Mouse (Mus musculus) cortical plate, adult 2 months (tissue): ENCODE data around the gene Olfr750.

ENCODE experiments used
- CTCF ChIP-seq: fragments of 200-500 bp; IDR thresholded peaks from 2 replicates; pipeline ENCODE4 v1.5.1; 2011; ENCODE audit warnings: mild to moderate bottlenecking, control low read depth, low read length; ENCODE audit not compliant: insufficient read depth; ENCODE audit errors: extremely low read depth
- POLR2A ChIP-seq: fragments of 200-500 bp; IDR thresholded peaks from 2 replicates; pipeline ENCODE4 v1.6.1; 2011; ENCODE audit warnings: mild to moderate bottlenecking, low read length, control low read depth; ENCODE audit not compliant: insufficient read depth; ENCODE audit errors: extremely low read depth

DNA sequence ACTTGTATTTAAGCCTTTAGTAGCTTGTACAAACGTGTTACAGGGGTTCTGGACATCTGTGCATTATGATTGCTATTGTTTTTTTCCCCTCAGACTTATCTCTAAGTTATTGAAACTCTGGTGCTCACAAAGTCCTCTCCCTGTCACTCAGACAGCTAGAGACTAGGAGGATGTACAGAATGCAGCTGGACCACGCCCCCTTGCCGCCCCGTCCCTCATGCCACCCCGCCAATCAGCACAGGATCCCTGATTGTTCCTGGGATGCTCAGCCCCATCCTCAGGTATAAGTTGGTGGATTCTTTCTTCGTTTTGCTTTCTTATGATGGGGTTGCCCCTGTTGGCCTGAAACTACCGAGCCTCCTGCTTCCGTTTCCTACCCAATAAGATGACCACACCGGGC is 39.2 kb upstream of the Olfr750 start:
- TF ChIP-seq CTCF (no peak), POLR2A (no peak)
